ENCODE assay signal across 7 mouse cellular contexts in the genomic region with DNA sequence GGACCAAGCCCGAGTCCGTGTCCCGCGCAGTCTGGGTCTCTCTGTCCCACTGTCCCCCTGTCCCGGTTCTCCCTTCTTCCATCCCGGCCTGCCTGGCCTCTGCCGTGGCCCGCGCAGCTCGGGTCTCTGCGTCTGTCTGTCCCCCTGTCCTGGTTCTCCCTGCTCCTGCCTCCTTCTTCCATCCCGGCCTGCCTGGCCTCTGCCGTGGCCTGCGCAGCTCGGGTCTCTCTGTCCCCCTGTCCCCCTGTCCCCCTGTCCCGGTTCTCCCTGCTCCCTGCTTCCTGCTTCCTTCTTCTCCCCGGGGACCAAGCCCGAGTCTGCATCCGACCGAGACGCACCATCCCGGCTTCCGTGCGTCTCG.
DNase-seq lines count a peak whose midpoint lies in the region; ATAC-seq lines count a peak whose summit lies in the region.
"Not testable (repeated sequence)": the region's sequence is repeated elsewhere in the genome, so short reads cannot be mapped to it uniquely, and the experiment has no call there.

No protein-coding gene starts in this region.

- DNase-seq in c-Kit-positive CD71-positive TER-119-negative erythroid progenitor cells, embryonic 14.5 days (ENCODE audit: low read depth): peak; percentile 7
- DNase-seq in forebrain, embryonic 10.5 days (ENCODE audit: extremely low spot score, low spot score); midbrain, embryonic 11.5 days (ENCODE audit: low spot score, missing footprints): not testable (repeated sequence)

- H3K4me1 ChIP-seq in forebrain, embryonic 10.5 days: peaks cover 11% of the 10 kb centered on the region
- not testable (repeated sequence) for H3K4me1 ChIP-seq in heart, embryonic 11.5 days (ENCODE audit: control insufficient read depth, insufficient read depth, low read length); liver, embryonic 12.5 days; midbrain, embryonic 11.5 days (ENCODE audit: control insufficient read depth, insufficient read depth, low read length)
- peaks cover 12% of the 10 kb centered on the region for H3K4me1 ChIP-seq in kidney, embryonic 15.5 days
- peaks cover 22% of the 10 kb centered on the region for H3K4me1 ChIP-seq in neural tube, embryonic 15.5 days

- peaks cover 16% of the 10 kb centered on the region for H3K36me3 ChIP-seq in forebrain, embryonic 10.5 days (replicated peaks)
- not testable (repeated sequence) for H3K36me3 ChIP-seq in heart, embryonic 11.5 days (ENCODE audit: control insufficient read depth, insufficient read depth, low read length); kidney, embryonic 15.5 days; midbrain, embryonic 11.5 days (ENCODE audit: control insufficient read depth, insufficient read depth, low read length); neural tube, embryonic 15.5 days
- H3K36me3 ChIP-seq in liver, embryonic 12.5 days: peaks cover 15% of the 10 kb centered on the region; the same call in 1 of the 2 replicates

- H3K27ac ChIP-seq in forebrain, embryonic 10.5 days: peak overlapping the region; percentile 65; the same call in 1 of the 2 replicates
- H3K27ac ChIP-seq in heart, embryonic 11.5 days (ENCODE audit: low read depth, low read length); kidney, embryonic 15.5 days; liver, embryonic 12.5 days; neural tube, embryonic 15.5 days (replicated peaks): not testable (repeated sequence)
- H3K27ac ChIP-seq in midbrain, embryonic 11.5 days (ENCODE audit: low read depth, low read length): 0 out of 2 replicates have a peak overlapping the region, but pooled peaks have one; percentile 15

- ATAC-seq in heart, embryonic 11.5 days (replicated peaks; ENCODE audit: insufficient number of reproducible peaks, low FRiP score, low TSS enrichment): peak; percentile 68; the same call in 1 of the 2 replicates
- ATAC-seq in kidney, embryonic 15.5 days (replicated peaks; ENCODE audit: low FRiP score): peak; percentile 24; the same call in 1 of the 2 replicates
- peak; percentile 44 for ATAC-seq in liver, embryonic 12.5 days
- peak; percentile 57 for ATAC-seq in midbrain, embryonic 11.5 days (ENCODE audit: low FRiP score)
- ATAC-seq in neural tube, embryonic 15.5 days (ENCODE audit: low FRiP score): peak; percentile 32

- not testable (repeated sequence) for H3K9me3 ChIP-seq in forebrain, embryonic 10.5 days; heart, embryonic 11.5 days (replicated peaks; ENCODE audit: control insufficient read depth, low read length); kidney, embryonic 15.5 days (replicated peaks); liver, embryonic 12.5 days (replicated peaks); midbrain, embryonic 11.5 days (ENCODE audit: control insufficient read depth, low read length); neural tube, embryonic 15.5 days (replicated peaks)

- not testable (repeated sequence) for H3K27me3 ChIP-seq in forebrain, embryonic 10.5 days (ENCODE audit: poor library complexity, severe bottlenecking); heart, embryonic 11.5 days (ENCODE audit: control insufficient read depth, insufficient read depth, low read length); kidney, embryonic 15.5 days; liver, embryonic 12.5 days (replicated peaks); midbrain, embryonic 11.5 days (ENCODE audit: control insufficient read depth, insufficient read depth, low read length); neural tube, embryonic 15.5 days (replicated peaks)

- not testable (repeated sequence) for H3K9ac ChIP-seq in heart, embryonic 11.5 days (ENCODE audit: low read depth, low read length); kidney, embryonic 15.5 days; liver, embryonic 12.5 days; midbrain, embryonic 11.5 days (ENCODE audit: low read length); neural tube, embryonic 15.5 days (replicated peaks)

- 90% methylated on average over 25 of the region's 25 CpGs for WGBS in forebrain, embryonic 10.5 days
- WGBS in heart, embryonic 11.5 days (ENCODE audit: insufficient replicate concordance): 82% methylated on average over 25 of the region's 25 CpGs
- WGBS in kidney, embryonic 15.5 days: 87% methylated on average over 25 of the region's 25 CpGs
- 87% methylated on average over 25 of the region's 25 CpGs for WGBS in liver, embryonic 12.5 days (ENCODE audit: insufficient replicate concordance)
- WGBS in midbrain, embryonic 11.5 days: 85% methylated on average over 25 of the region's 25 CpGs
- WGBS in neural tube, embryonic 15.5 days: 85% methylated on average over 25 of the region's 25 CpGs

- H3K4me2 ChIP-seq in heart, embryonic 11.5 days; kidney, embryonic 15.5 days; liver, embryonic 12.5 days; midbrain, embryonic 11.5 days; neural tube, embryonic 15.5 days: not testable (repeated sequence)

- not testable (repeated sequence) for H3K4me3 ChIP-seq in forebrain, embryonic 10.5 days; heart, embryonic 11.5 days (ENCODE audit: low read depth, low read length); kidney, embryonic 15.5 days (replicated peaks); liver, embryonic 12.5 days; midbrain, embryonic 11.5 days (ENCODE audit: low read depth, low read length); neural tube, embryonic 15.5 days (replicated peaks)
